Mouse (Mus musculus): Measurements from ENCODE around the gene Entpd2.
"Not testable (repeated sequence)": the region's sequence is repeated elsewhere in the genome, so short reads cannot be mapped to it uniquely, and the experiment has no call there.

Entpd2 gene

DNA sequence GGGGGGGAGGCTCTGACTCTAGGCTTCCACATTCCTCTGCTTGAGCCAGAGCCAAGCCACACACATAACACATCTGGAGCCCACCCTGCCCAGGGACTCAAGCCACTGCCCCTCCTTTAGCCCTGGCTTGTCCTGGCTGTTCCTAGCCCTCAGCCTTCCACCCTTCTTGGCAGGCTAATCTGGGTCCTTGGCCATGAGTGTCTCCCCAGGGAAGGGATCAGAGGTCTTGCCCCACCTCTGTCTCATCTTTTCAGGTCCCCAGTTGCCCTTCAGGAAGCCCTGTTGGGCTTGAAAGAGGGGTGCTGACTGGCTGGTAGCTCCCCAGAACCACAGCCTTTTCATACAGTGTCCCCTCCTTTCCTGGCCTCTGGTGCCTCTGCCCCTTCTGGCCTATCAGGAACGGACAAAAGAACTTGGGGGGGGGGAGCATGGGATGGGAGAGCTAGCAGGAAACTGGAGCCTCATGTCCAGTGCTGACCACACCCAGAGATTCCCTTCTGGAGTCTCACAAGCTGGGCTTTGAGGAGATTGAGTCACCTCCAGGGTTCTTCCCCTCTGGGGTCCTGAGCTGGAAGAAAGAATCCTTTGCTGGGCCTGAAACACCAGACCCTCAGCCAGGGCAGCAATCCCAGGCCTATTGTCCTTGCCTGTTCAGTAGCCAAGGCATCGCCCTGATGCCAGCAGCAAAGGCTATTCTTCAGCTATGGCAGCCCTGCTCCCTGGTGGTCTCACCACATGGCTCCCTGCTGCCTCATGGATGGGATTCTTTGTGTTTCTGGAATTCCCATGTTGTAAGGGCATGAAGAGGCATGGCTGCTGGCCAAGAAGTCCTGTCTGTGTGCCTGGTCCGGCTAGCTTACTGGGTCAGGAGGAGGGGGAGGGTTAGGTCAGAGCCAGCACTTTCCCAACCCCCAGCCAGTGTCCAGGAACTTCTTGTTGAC is 1.1 kb upstream of the Entpd2 start:
- DNase-seq (ENCODE audit: low spot score) = no peak

- no peak for DNase-seq (ENCODE audit: low spot score)
These were observed 916 bp downstream of the Entpd2 start for GRCm38 (mm10) chr2:25396597-25396983.

GRCm38 (mm10) chr2:25397010-25397409 is 1.3 kb downstream of the Entpd2 start:
- no peak for DNase-seq (ENCODE audit: low spot score)

- DNase-seq (ENCODE audit: low spot score) = no peak
These were observed 2.4 kb downstream of the Entpd2 start for GRCm38 (mm10) chr2:25398065-25398464.

GRCm38 (mm10) chr2:25399051-25399450 is 3.4 kb downstream of the Entpd2 start, which contains the start of gene Npdc1:
Gene Npdc1, plus strand, starts transcription at chr2:25399351.
- DNase-seq (ENCODE audit: low spot score) = no peak

GRCm38 (mm10) chr2:25400291-25400690 is 4.6 kb downstream of the Entpd2 start:
- no peak for DNase-seq (ENCODE audit: low spot score)

DNA sequence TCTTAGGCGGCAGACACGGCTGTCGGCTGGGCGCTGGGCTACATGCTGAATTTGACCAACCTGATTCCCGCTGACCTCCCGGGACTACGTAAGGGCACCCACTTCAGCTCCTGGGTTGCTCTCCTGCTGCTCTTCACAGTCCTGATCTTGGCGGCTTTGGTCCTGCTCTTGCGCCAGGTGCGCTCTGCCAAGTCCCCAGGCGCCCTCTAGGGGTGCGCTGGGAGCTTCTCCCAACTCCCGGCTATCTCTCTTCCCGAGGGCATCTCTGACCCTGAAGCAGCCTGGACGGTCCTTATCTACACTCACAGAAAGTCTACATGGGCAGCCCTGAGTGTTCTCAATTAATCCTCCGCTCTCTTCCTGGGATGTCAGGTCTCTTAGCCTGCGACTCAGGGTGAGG is 5.1 kb downstream of the Entpd2 start:
- DNase-seq (ENCODE audit: low spot score) = peak; percentile 65

DNA sequence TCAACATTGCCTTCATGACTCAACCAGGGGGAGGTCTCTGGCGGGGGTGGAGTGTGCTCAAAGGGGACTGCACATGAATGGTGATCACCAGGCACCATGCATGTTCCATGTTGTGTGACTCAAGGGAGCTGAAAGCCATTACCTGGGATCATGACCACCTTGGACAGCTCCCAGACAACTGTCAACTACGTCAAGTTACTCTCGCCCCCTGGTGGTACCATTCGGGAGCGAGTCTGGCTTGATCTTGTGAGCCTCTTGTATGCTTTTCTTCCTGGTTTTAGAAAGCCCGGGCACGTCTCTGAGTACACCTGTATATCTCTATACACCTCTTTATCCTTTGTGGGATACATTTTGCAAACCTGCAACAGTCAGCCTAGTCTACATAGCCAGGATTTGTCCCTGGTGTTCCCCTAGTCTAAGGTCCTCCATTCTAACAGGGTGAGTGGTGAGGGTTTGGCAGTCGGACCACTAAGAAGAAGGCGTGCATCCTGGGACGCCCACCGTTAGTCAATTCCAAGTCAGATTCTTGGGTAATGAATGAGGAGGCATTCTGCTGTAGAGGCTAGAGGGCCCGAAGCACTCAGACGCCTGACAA is 6.8 kb downstream of the Entpd2 start:
- peak; percentile 76 for DNase-seq (ENCODE audit: low spot score)

DNA sequence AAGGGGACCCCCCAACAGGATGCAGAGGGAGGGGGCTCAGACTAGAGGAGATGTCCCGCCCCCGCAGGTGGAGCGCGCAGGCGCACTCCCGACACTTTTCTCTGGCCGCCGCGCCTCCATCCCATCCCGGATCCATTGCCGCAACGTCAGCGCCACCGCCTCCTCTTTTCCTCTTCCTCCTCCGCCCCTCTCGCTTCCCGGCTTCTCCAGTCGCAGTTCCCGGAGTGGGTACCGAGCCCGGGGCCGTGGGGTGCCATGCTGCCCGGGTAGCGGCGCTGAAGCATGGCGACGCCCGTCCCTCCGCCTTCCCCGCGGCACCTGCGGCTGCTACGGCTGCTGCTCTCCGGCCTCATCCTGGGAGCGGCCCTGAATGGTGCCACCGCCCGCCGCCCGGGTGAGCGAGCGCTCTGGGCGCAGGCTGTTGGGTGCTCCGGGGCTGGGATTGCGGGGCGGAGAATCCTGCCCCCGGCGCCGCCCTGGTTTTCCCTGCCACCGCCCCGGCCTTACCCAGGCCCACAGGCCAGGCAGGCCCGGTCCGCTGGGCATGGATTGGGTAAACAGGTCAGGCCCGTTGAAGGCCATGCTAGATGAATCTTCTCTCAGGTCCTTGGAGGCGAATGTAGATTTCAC is 7.4 kb downstream of the Entpd2 start:
- DNase-seq (ENCODE audit: low spot score) = peak; percentile 71

DNA sequence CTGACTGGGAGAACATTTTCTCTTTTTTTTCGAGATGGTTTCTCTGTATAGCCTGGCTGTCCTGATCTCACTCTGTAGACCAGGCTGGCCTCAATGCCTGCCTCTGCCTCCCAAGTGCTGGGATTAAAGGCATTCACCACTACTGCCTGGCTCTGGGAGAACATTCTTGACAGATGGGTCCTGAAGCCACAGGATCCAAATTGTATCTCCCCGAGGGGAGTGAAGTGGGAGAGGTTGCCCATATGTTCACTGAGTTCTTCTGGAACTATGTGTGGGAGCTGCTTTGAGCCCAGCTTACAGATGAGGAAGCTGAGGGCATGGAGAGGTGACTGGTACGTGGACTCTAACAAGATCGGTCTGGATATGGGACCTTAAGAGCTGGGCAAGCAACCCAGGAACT is 8.3 kb downstream of the Entpd2 start:
- no peak for DNase-seq (ENCODE audit: low spot score)

GRCm38 (mm10) chr2:25408908-25409307 is 13.2 kb downstream of the Entpd2 start:
- DNase-seq (ENCODE audit: low spot score) = no peak

DNA sequence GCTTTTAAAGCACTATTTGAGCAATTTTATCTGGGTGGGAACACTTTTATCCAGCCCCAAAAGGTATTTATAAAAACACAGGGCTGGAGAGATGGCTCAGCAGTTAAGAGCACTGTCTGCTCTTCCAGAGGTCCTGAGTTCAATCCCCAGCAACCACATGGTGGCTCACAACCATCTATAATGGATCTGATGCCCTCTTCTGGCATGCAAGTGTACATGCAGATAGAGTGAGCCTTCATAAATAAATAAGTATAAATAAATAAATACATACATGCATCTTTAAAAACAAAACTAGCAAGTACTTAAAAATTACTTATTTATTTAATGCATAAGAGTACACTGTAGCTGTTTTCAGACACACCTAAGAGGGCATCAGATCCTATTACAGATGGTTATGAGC is 17.8 kb downstream of the Entpd2 start:
- not testable (repeated sequence) for DNase-seq (ENCODE audit: low spot score)

DNA sequence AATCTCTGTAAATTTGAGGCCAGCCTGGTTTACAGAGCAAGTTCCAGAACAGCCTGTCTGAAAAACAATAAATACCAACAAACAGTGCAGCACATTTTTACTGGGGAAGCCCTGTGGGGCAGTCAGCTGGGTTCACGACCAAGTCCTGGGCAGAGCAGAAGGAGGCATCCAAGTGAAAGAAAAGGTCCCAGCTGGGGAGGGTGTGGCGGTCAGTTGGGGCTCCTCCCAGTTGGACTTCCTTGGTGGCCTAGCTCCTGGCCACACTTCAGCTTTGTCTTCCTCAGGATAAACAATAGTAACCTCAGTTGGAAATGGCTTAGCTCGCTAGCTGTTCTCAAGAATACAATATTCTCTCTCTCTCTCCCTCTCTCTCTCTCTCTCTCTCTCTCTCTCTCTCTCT is 21.8 kb downstream of the Entpd2 start:
- DNase-seq (ENCODE audit: low spot score) = no peak

DNA sequence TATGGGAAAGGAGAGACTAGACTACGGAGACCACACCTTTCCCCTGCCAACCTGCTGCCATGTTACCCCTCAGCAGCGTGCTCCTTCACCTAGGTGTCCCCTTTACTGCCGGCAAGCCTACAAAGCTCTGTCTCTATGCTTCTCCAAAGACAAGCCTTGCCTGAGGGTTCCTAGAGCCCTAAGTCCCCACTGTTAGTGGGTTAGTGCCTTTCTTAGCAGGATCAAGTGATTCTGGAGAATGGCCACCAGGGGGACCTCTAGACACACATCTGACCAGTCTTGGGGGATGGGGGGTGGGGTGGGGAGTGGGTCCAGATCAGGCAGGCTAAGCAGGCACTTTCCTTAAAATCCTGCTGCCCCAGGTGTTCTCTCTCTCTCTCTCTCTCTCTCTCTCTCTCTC is 26.2 kb downstream of the Entpd2 start:
- peak; percentile 26 for DNase-seq (ENCODE audit: low spot score)

GRCm38 (mm10) chr2:25422587-25423410 is 27.1 kb downstream of the Entpd2 start, which contains the start of gene Fut7:
Gene Fut7, plus strand, starts transcription at chr2:25423267.
- DNase-seq (ENCODE audit: low spot score) = peak; percentile 36

GRCm38 (mm10) chr2:25423626-25424025 is 28.0 kb downstream of the Entpd2 start:
- no peak for DNase-seq (ENCODE audit: low spot score)

DNA sequence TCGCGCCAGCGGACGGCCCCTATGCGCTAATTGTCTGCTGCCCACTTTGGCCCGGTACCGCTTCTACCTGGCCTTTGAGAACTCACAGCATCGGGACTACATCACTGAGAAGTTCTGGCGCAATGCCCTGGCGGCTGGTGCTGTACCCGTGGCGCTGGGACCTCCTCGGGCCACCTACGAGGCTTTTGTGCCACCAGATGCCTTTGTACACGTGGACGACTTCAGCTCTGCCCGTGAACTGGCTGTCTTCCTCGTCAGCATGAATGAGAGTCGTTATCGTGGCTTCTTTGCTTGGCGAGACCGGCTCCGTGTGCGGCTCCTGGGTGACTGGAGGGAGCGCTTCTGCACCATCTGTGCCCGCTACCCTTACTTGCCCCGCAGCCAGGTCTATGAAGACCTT is 29.8 kb downstream of the Entpd2 start:
- DNase-seq (ENCODE audit: low spot score) = no peak

- peak; percentile 67 for DNase-seq (ENCODE audit: low spot score)
These were observed 31.1 kb downstream of the Entpd2 start for GRCm38 (mm10) chr2:25426721-25427191.

- DNase-seq (ENCODE audit: low spot score) = no peak
These were observed 31.6 kb downstream of the Entpd2 start for GRCm38 (mm10) chr2:25427256-25427655.

DNA sequence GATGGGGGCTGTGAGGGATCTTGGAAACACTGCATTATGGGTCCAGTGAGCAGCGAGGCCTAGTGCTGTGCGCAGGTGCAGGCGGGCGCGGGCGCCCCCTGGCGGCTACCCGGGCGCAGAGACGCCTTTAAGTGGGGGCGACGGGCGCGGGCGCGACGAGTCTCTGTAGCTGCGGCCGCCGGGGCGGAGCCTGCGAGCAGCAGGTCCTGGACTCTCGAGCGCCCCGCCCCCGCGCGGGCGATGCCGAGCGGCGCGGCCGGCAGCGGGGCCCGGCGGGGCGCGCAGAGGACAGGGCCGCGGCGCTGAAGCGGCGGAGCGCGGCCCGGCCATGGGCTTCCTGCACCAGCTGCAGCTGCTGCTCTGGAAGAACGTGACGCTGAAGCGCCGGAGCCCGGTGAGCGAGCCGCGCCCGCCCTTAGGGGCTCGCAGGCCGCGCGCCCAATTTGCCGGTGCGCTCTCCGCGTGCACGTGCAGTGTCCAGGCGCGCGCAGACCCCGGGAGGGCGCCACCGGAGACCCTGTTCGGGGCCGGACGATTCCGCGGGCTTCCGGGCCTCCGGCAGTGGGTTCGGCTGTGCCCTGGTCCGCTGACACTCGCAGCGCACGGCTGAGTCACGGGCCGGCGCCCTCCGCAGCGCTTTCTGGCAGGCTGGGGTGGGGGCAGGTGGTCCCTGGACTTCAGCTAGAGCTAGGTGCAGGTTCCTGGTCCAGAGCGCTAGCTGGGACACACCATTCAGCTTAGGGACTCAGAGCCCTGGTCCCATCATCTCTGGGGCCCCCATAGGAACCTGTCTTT is 33.0 kb downstream of the Entpd2 start, which contains the start of gene Abca2:
TSS of gene Abca2 (plus strand) at position 262 of the 795 bp plus-strand sequence.
- peak; percentile 94 for DNase-seq (ENCODE audit: low spot score)

All from lung, postnatal 25 days (tissue).